13 mouse cellular contexts compared by ENCODE assay signal in genomic region chr11:74393489-74393888, GRCm38 (mm10). TPM values are rescaled to one million over a fixed set of nuclear protein-coding genes. Genes with fewer than 3 reads are reported as not detected.
DNase-seq lines count a peak whose midpoint lies in the region; ATAC-seq and TF ChIP-seq lines count a peak whose summit lies in the region.
"Had no signal": no experiment of that assay in that cellular context is flagged by ENCODE, and none has a peak within 500 bp of the region (broad histone marks: within the 10 kb centered on the region; RNA-seq: fewer than 3 reads in every experiment).

No protein-coding gene starts in this region.

- H3K9ac ChIP-seq in midbrain, embryonic 11.5 days (ENCODE audit: low read length): no peak overlapping the region
- H3K9ac ChIP-seq: embryonic facial prominence, embryonic 12.5 days had no signal

- H3K4me3 ChIP-seq in layer of hippocampus, adult 2 months: no peak overlapping the region
- H3K4me3 ChIP-seq in midbrain, embryonic 11.5 days (ENCODE audit: low read depth, low read length): no peak overlapping the region
- H3K4me3 ChIP-seq: embryonic facial prominence, embryonic 12.5 days had no signal

- no peak for DNase-seq in layer of hippocampus, adult 2 months (ENCODE audit: low spot score in 2 of 2)
- DNase-seq in layer of hippocampus, adult 8-10 months (ENCODE audit: low spot score in 2 of 2): no peak
- DNase-seq in adrenal gland, postnatal 14 days: peak; percentile 84
- DNase-seq in heart, postnatal 4 days: peak; percentile 70
- DNase-seq in midbrain, embryonic 11.5 days (ENCODE audit: low spot score, missing footprints): no peak
- DNase-seq in kidney, postnatal 36 days: no peak
- no peak for DNase-seq in cerebellum, postnatal 25 days
- no peak for DNase-seq in spleen, postnatal 36 days (ENCODE audit: low spot score in 2 of 2)
- DNase-seq: spleen, adult 18-20 months had no signal

- peak; percentile 74 for ATAC-seq in midbrain, embryonic 11.5 days (ENCODE audit: low FRiP score)

- H3K27ac ChIP-seq in layer of hippocampus, adult 2 months: no peak overlapping the region
- no peak overlapping the region for H3K27ac ChIP-seq in midbrain, embryonic 11.5 days (ENCODE audit: low read depth, low read length)
- H3K27ac ChIP-seq: embryonic facial prominence, embryonic 12.5 days had no signal

- TF ChIP-seq CTCF in layer of hippocampus, adult 2 months (conservative IDR thresholded peaks at IDR 0.05): 0 out of 2 replicates have a peak, but pooled peaks have one; percentile 2

- H3K27me3 ChIP-seq in midbrain, embryonic 11.5 days (ENCODE audit: control insufficient read depth, insufficient read depth, low read length): no peaks in the 10 kb centered on the region

- no peaks in the 10 kb centered on the region for H3K36me3 ChIP-seq in midbrain, embryonic 11.5 days (ENCODE audit: control insufficient read depth, insufficient read depth, low read length)
- H3K36me3 ChIP-seq: embryonic facial prominence, embryonic 12.5 days had no signal

- H3K9me3 ChIP-seq in midbrain, embryonic 11.5 days (ENCODE audit: control insufficient read depth, low read length): no peaks in the 10 kb centered on the region
- H3K9me3 ChIP-seq: embryonic facial prominence, embryonic 12.5 days had no signal

- WGBS in midbrain, embryonic 11.5 days: 69% methylated on average over 5 of the region's 5 CpGs

- H3K4me2 ChIP-seq in midbrain, embryonic 11.5 days: no peak overlapping the region
- H3K4me2 ChIP-seq: embryonic facial prominence, embryonic 12.5 days had no signal

- no peaks in the 10 kb centered on the region for H3K4me1 ChIP-seq in midbrain, embryonic 11.5 days (ENCODE audit: control insufficient read depth, insufficient read depth, low read length)
- H3K4me1 ChIP-seq: embryonic facial prominence, embryonic 12.5 days had no signal

RNA-seq across cellular contexts. Expression of gene Olfr412, which starts 31.6 kb away (rescaled TPM):
- not detected for total RNA-seq in layer of hippocampus, adult 2 months (2021)
- total RNA-seq in layer of hippocampus, adult 8-10 months (2022): not detected
- not detected in 2 replicates for total RNA-seq in adrenal gland, postnatal 14 days (2021)
- total RNA-seq in heart, postnatal 4 days (2021): not detected
- polyA plus RNA-seq in midbrain, embryonic 11.5 days (2014; fragmentation: Nextera tagmentation; extraction: Ambion mirVana): not detected in 2 replicates
- total RNA-seq: granulocyte monocyte progenitor cell, adult 5-6 weeks; layer of hippocampus, postnatal 25 days; monocyte, adult 5-6 weeks had no signal
- polyA plus RNA-seq: embryonic facial prominence, embryonic 12.5 days had no signal

RNA-seq across cellular contexts. Expression of gene Olfr411, which starts 41.0 kb away (rescaled TPM):
- total RNA-seq in layer of hippocampus, adult 2 months (2021): not detected
- total RNA-seq in layer of hippocampus, adult 8-10 months (2022): not detected
- not detected in 2 replicates for total RNA-seq in adrenal gland, postnatal 14 days (2021)
- total RNA-seq in heart, postnatal 4 days (2021): not detected
- polyA plus RNA-seq in midbrain, embryonic 11.5 days (2014; fragmentation: Nextera tagmentation; extraction: Ambion mirVana): not detected in 2 replicates
- total RNA-seq: granulocyte monocyte progenitor cell, adult 5-6 weeks; layer of hippocampus, postnatal 25 days; monocyte, adult 5-6 weeks had no signal
- polyA plus RNA-seq: embryonic facial prominence, embryonic 12.5 days had no signal

RNA-seq across cellular contexts. Expression of gene Olfr410, which starts 55.7 kb away (rescaled TPM):
- not detected for total RNA-seq in layer of hippocampus, adult 2 months (2021)
- total RNA-seq in layer of hippocampus, adult 8-10 months (2022): not detected
- total RNA-seq in adrenal gland, postnatal 14 days (2021): not detected in 2 replicates
- not detected for total RNA-seq in heart, postnatal 4 days (2021)
- not detected in 2 replicates for polyA plus RNA-seq in midbrain, embryonic 11.5 days (2014; fragmentation: Nextera tagmentation; extraction: Ambion mirVana)
- total RNA-seq: granulocyte monocyte progenitor cell, adult 5-6 weeks; layer of hippocampus, postnatal 25 days; monocyte, adult 5-6 weeks had no signal

Comparison
In these comparisons a context has a peak if more than half of its experiments do, and no peak if none do; other contexts are left out.
1. DNase-seq: peak in adrenal gland, postnatal 14 days (single experiment) and heart, postnatal 4 days (single experiment); none in layer of hippocampus, adult 2 months (0 of 2), layer of hippocampus, adult 8-10 months (0 of 2), midbrain, embryonic 11.5 days (single experiment), kidney, postnatal 36 days (0 of 2), cerebellum, postnatal 25 days (0 of 2) and spleen, postnatal 36 days (0 of 2).